Mouse (Mus musculus) liver, adult (tissue): ENCODE measurements around the gene Olfr31.

Source experiments
- GATA4 ChIP-seq: IDR thresholded peaks from 2 replicates; pipeline ENCODE4 v1.6.1; 2014; ENCODE audit warnings: mild to moderate bottlenecking, low read length; ENCODE audit not compliant: insufficient replicate concordance

The Olfr31 gene

DNA sequence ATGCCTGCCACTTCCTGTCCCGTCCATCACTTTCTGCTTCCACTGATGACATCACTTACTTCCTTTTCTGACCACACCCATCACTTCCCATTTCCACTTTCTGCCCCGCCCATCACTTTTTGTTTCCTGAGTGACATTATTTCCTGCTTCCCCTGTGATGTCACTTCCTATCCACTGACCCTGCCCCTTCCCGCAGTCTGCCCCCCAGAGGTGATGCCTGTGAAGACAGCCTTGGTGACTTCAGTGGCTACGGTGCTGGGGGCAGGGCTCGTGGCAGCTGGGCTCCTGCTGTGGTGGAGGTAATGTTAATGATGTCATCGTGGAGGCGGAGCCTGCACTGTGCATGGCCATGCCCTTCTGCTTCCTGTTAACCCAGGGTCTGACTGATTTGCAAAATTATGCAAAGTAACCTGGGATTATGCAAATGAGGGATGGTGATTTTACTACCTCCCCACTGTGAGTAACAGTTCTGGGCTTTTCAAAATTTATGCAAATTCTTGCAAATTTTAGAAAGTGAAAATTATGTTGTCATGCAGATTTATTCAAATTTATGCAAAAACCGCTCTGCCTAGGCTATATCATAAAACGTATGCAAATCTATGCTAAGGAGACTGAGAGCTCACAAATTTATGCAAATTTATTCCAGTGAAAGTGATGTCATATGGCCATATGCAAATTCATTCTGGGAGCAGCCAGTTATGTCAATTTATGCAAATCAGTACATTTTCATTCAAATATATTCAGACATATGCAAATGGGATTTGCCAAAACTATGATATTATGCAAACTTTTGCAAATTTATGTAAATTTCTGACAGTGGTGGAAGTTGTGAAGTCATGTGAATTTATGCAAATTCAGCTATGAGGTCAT is 29.3 kb downstream of the Olfr31 start:
- no peak for TF ChIP-seq GATA4

DNA sequence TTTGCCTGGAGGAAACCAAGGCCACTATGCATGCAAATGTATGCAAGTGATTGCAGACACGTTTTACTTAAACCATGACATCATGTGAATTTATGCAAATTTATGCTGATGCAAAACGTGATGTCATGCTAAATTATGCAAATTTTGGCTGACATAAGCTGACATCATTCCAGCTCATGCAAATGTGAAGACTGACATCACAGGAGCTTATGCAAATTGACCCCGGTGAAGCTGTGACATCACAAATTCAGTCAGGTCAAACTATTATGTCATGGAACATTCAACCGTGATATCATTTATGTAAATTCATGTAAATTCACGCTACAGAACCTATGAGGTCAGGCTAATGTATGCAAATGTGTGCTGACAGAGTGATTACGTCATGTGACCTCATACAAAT is 30.0 kb downstream of the Olfr31 start:
- no peak for TF ChIP-seq GATA4

GRCm38 (mm10) chr14:14353081-14353732 is 30.6 kb downstream of the Olfr31 start:
- no peak for TF ChIP-seq GATA4

GRCm38 (mm10) chr14:14353740-14354510 is 31.3 kb downstream of the Olfr31 start:
- no peak for TF ChIP-seq GATA4

DNA sequence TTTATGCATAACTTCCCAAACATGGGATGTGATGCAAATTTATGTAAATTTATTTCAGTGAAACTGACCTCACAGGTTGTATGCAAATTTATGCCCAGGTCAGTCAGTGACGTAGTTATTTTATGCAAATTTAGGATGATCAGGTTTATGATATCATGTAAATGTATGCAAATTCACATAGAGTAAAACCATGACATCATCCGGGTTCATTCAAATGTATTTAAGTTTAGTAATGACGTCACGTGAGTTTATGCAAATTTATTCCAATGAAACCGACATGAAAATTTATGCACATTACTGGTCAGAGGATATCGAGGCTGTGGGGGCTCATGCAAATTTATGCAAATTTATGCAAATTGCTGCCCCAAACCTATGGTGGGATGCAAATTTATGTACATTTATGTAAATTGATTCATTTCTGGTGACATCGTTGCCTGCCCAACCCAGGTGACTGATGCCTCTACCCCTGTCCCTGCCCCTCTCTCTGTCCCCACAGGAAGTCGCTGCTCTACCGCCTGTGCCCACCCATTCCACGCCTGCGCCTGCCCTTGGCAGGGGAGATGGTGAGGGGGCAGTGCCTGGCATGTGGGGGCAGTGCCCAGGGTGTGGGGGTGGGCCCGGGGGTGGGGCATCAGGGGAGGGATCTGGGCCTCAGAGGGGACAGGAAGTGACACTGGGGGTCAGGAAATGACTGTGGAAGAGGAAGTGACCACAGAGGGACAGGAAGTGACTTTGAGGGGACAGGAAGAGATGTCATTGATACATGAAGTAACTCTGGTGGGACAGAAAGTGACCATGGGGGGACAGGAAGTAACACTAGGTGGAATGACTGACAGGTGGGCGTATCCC is 32.1 kb downstream of the Olfr31 start:
- no peak for TF ChIP-seq GATA4

DNA sequence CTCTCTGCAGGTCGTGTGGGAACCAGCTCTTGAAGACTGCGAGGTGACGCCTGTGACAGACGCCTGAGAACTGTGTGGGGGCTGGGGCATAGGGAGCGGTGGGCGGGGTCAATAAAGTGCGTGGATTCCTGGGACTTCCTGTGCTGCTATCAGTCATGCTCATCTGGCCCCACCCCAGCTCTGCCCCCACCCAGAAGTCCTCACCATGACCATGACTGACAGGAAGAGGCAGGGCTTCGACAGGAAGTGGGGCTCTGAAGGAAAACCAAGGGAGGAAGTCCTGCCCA is 32.7 kb downstream of the Olfr31 start:
- TF ChIP-seq GATA4 = no peak
